Mouse (Mus musculus): ENCODE data around the gene Acat2. TPM values are rescaled to one million over a fixed set of nuclear protein-coding genes. Genes with fewer than 3 reads are reported as not detected.
"Not testable (repeated sequence)": the region's sequence is repeated elsewhere in the genome, so short reads cannot be mapped to it uniquely, and the experiment has no call there.

The Acat2 gene
- total RNA-seq, 2 experiments from 2014 or later, result 2.6 to 4.9 TPM

DNA sequence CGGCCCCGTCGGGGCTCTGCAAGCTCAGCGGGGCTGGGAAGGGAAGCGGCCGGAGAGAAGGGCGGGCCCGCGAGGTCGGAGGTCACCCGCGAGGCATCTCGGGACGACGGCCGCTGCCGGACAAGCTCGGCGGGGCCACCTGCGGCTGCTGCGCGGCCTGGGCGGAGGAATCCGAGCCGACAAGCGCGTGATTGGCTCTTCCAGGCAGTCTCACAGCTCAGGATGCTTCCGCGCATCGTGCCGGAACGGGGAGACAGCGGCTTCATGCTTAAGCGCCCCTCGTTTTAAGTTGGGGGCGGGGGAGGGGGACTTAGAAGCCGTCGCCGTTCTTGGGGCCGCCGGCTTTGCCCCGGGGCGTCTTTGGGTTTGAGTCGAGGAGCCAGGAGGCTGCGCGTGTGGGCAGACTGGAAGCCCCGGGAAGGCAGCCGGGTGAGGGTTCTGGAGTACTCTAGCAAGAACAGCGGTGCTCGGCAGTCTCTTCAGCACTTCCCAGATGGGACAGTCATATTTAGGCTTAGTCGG, 32.0 kb upstream of the Acat2 start:
- Histone ChIP-seq H3K27ac (peak overlapping the region; percentile 100), H3K4me3 (peak overlapping the region; percentile 100)
- DNase-seq, result peak; percentile 99
- intact Hi-C loops (cut with DNase I), result loop anchor here (1.0 to 5.0 kb wide), 2 partner anchors 15 to 75 kb away; partner anchors contain the start of genes Mrpl18 and Tcp1
- no peak for TF ChIP-seq CTCF (IDR thresholded peaks at IDR 0.05)

DNA sequence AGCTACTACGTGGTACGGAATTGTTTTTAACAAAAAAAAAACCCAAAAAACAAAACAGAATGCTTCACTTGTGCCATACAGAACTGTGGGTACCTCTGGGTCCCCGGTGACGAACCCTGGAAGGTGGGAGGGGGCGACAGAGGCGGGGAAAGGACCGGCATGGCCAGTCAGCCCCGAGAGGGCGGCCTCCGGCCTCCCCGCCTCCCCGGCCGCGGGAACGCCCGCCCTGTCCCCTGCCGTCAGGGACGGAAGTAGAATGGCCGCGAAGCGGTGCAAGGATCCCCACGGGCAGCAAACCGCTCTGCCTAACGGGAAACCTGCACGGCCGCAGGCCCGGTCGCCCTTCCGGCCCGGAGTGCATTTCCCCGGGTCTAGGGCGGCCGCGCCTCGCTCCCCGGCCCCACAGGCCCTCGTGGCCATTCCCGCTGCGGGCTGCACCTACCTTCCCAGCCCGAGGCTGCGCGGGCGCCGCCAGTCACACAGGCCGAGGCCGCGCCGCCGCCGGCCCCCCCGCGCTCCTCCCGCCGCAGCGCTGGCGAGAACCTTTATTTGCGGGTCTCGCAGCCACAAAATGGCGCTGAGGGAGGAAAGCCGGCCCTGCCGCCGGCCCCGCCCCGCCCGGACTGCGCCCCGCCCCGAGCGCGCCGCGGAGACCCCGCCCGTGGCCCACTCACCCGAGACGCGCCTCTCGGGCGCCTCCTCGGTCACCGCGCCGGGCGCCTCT, 31.2 kb upstream of the Acat2 start:
- peak; percentile 96 for DNase-seq
- Histone ChIP-seq H3K4me3 (peak overlapping the region; percentile 100), H3K27ac (peak overlapping the region; percentile 100)
- TF ChIP-seq CTCF (IDR thresholded peaks at IDR 0.05), result no peak; the same call in 1 of the 2 replicates
- intact Hi-C loops (cut with DNase I), result loop anchor here (1.0 to 5.0 kb wide), 2 partner anchors 16 to 74 kb away; partner anchors contain the start of genes Mrpl18 and Tcp1

DNA sequence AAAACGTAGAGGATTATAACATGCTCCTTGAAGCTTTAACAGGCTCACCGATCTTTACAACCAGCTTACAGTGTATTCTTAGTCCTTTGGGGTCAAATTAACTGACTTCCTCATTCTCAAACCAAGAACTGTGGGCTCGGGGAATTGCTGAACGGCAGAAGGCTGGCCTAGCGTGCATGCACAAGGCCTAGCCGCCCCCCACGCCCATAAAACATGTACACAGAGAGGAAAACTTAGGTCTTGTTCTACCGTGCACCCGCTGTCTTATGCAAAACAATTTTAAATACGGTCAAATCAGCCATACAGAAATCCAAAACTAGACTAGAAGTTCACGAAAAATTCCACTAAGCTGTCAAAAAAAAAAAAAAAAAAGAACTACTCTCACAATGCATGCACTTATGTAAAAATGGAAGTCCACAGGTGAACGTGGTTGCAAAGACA, 30.7 kb upstream of the Acat2 start:
- H3K27ac ChIP-seq, result peak overlapping the region; percentile 100
- H3K4me3 ChIP-seq, result peak overlapping the region; percentile 100
- no peak for TF ChIP-seq CTCF (IDR thresholded peaks at IDR 0.05)
- intact Hi-C loops (cut with DNase I), result loop anchor here (5.0 kb wide), 1 partner anchor 74 kb away; the partner anchor contains the start of genes Mrpl18 and Tcp1
- no peak for DNase-seq

DNA sequence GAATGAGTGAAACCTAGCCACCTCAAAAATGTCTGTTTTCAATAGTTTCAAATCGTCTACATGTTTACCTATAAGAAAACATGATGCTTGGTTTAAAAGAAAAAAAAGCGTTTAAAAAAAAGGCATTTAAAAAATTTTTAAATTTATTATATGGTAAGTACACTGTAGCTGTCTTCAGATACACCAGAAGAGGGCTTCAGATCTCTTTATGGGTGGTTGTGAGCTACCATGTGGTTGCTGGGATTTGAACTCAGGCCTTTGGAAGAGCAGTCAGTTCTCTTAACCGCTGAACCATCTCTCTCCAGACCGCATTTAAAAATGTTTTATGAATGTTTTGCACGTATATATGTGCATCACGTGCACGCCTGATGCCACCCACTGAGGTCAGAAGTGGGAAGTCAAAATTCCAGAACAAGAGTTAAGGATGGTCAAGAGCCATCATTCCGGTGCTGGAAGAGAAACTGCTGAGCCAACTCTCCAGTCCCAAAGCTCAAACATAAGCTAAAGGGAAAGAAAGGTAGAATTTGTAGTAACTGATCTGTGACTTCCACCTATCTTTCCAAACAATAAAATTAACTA, 30.1 kb upstream of the Acat2 start:
- no peak for DNase-seq
- intact Hi-C loops (cut with DNase I), result loop anchor here (5.0 kb wide), 1 partner anchor 73 kb away; the partner anchor contains the start of genes Mrpl18 and Tcp1
- no peak for TF ChIP-seq CTCF (IDR thresholded peaks at IDR 0.05)
- peak overlapping the region; percentile 100 for H3K27ac ChIP-seq
- H3K4me3 ChIP-seq, result peak overlapping the region; percentile 100

DNA sequence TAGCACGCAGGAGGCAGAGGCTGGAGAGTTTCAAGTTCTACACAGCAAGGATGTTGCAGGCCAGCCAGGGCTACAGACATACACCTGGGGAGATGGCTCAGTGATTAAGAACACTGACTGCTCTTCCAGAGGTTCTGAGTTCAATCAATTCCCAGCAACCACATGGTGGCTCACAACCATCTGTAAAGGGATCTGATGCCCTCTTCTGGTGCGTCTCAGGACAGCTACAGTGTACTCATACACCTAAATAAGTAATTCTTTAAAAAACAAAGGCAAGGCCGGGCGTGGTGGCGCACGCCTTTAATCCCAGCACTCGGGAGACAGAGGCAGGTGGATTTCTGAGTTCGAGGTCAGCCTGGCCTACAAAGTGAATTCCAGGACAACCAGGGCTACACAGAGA, 27.5 kb upstream of the Acat2 start:
- DNase-seq; intact Hi-C loops (cut with DNase I); H3K4me3 ChIP-seq: not testable (repeated sequence)
- TF ChIP-seq CTCF (IDR thresholded peaks at IDR 0.05), result peak; percentile 23; the same call in 1 of the 2 replicates
- H3K27ac ChIP-seq, result peak overlapping the region; percentile 41; the same call in 1 of the 2 replicates

DNA sequence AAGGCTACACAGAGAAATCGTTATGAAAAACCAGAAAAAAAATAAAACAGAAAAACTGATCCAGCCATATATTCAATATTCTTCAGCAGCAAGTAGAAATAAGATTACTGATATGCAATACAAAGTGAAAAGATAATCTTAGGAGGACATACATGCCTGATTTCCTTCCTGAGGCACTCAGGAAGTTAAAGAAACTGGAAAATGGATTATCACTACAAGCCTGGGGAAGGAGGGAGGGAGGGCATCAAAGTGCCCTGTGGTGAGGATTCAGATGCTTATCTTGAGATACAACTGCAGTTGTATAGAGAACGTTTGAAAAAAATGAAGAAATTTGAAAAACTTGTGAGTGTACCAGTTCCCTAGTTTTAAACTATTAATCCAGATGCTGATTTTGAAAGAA, 23.4 kb upstream of the Acat2 start:
- no peak for TF ChIP-seq CTCF (IDR thresholded peaks at IDR 0.05)
- no peak for DNase-seq
- no peak overlapping the region for H3K4me3 ChIP-seq
- H3K27ac ChIP-seq, result no peak overlapping the region
- intact Hi-C loops (cut with DNase I), result no loop called here

DNA sequence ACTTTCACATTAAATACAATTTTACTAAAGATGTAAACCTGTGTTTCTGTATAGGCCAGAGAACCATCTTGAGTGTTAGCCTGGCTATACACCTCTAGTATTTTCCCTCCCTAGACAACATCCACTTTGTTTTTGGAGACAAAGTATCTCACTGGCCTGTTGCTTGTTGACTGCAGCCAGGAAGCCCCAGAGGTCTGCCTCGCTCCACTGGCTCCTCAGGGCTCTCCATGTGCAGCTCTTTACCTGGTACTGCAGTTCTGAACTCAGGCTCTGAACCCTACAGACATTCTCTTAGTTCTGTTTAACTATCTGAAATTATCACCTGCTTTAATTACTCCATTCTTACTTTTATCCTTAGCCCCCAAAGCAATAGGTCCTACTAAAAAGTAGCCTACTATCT, 18.0 kb upstream of the Acat2 start:
- no peak for TF ChIP-seq CTCF (IDR thresholded peaks at IDR 0.05)
- DNase-seq, result no peak
- Histone ChIP-seq H3K4me3 (no peak overlapping the region), H3K27ac (no peak overlapping the region)
- intact Hi-C loops (cut with DNase I), result no loop called here

DNA sequence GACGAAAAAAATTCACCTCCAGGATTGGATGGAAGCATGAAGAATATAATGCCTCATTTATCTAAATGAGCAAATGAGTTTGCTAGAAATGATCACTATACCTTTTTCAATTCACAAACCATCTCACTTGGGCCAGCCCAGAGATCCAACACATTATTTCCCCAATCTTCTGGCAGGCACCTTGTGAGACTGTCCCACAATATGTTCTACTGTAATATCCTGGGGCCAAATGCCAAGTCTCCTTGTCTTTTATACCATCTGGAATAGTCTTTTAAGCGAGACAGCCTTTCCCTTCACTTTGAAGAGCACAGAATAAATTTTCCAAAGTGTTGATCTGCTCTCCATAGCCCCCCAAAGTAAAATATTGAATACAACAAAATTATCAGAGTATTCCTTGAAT, 13.3 kb upstream of the Acat2 start:
- no peak overlapping the region for H3K4me3 ChIP-seq
- intact Hi-C loops (cut with DNase I), result no loop called here
- H3K27ac ChIP-seq, result no peak overlapping the region
- DNase-seq, result no peak
- TF ChIP-seq CTCF (IDR thresholded peaks at IDR 0.05), result no peak

DNA sequence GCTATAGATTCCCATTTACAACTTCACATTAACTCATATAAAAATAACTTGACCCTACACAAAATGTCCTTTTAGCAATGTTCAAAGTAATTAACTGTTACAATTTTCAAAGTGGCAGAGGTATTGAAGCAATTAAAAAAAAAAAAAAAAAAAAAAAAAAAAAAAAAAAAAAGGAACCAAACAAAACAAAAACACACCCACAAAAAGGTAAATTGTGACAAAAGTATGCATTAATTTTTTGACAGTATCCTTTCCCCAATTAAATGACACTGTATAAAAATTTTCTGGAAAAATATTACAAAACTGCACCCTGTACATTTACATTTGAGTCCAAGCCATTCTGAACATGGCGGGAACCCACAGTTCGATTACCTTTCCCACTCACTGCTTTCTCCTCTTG, 6.6 kb upstream of the Acat2 start:
- TF ChIP-seq CTCF (IDR thresholded peaks at IDR 0.05), result no peak
- Histone ChIP-seq H3K4me3 (no peak overlapping the region), H3K27ac (no peak overlapping the region)
- no peak for DNase-seq
- intact Hi-C loops (cut with DNase I), result no loop called here

DNA sequence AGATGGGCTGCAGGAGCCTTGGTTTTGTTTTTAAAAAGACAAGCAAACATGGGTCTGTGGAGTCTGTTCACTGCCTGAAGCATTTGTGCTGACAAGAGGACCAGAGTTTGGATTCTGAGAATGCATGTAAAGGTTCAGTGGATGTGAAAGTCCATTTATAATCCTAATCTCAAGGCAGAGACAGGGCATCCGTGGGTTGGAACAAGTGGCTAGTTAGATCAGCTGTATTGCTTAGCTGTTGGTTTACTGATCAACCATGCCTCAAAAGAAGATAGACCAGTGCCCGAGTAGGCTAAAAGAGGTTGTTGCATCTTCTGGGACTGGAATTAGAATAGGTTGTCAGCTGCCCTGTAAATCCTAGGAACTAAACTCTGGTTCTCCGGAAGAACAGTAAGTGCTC, 2.9 kb upstream of the Acat2 start:
- intact Hi-C loops (cut with DNase I), result no loop called here
- H3K4me3 ChIP-seq, result no peak overlapping the region
- DNase-seq, result no peak
- no peak for TF ChIP-seq CTCF (IDR thresholded peaks at IDR 0.05)
- H3K27ac ChIP-seq, result no peak overlapping the region

DNA sequence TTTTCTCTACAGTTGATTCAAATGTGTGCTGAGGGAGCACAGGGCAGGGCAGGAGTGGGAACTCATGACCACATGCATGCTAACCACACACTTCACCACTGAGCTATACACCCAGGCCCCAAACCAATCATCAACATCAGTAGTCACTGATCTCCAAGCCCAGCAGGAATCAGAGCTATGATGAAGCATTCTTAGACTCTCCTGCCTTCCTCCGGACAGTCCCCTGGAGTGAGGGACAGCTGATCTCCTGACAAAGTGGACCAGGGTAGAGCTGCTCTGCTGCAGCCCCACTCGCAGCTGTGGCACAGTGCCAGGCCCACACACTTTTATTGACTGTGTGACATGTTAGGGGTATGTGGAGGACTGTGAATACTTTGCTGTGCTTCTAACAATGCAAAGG, 1.2 kb downstream of the Acat2 start:
- H3K4me3 ChIP-seq; intact Hi-C loops (cut with DNase I); H3K27ac ChIP-seq; DNase-seq: not testable (repeated sequence)

DNA sequence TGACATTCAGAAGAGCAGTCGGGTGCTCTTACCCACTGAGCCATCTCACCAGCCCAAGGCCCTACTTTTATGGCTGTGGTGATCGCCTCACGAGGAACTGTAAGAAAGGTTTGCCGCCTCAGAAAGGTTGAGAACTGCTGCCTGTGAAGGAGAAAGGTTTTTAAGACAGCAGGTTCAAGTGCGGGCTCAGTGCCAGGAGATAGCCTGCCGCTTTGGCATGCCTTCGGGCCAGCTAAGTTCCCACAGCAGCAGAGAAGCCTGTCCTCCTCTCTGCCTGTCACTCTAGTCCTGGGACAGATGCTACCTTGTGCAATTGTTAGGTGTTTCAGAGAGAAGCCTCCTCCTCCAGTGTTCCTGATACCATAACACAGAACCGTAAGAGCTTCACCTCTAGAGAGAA, 3.9 kb downstream of the Acat2 start:
- DNase-seq, result no peak
- TF ChIP-seq CTCF (IDR thresholded peaks at IDR 0.05), result no peak
- intact Hi-C loops (cut with DNase I), result no loop called here
- Histone ChIP-seq H3K27ac (no peak overlapping the region), H3K4me3 (no peak overlapping the region)

DNA sequence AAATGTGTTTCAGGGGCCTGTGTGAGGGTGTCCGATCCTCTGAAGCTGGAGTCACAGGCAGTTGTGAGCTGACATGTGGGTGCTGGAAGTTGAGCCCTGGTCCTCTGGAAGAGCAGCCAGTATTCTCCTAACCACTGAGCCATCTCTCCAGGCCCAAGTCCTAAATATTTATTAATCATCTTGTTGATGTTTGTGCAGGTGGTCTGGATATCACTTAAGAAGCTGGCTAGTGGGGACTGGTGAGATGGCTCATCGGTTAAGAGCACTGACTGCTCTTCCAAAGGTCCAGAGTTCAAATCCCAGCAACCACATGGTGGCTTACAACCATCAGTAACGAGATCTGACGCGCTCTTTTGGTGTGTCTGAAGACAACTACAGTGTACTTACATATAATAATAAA, 10.9 kb downstream of the Acat2 start:
- DNase-seq, result no peak

More for the DNA sequence above, 10.9 kb downstream of the Acat2 start:
- intact Hi-C loops (cut with DNase I), result no loop called here
- no peak for TF ChIP-seq CTCF (IDR thresholded peaks at IDR 0.05)
- H3K27ac ChIP-seq, result no peak overlapping the region
- no peak overlapping the region for H3K4me3 ChIP-seq
